Mouse (Mus musculus) spleen, postnatal 36 days (tissue): ENCODE data around the gene Dpysl4.

ENCODE experiments used
- DNase-seq, 2 experiments: peaks; one replicate each; pipeline ENCODE4 v3.0.0; 2022; ENCODE audit warnings: low spot score in 2 of 2, mixed read lengths in 1 of 2

The Dpysl4 gene

GRCm38 (mm10) chr7:139085629-139086194, at the start of gene Dpysl4:
TSS of gene Dpysl4 (plus strand) at chr7:139086001.
- no peak for DNase-seq

- DNase-seq, result no peak
These were observed 22.4 kb upstream of the Dpysl4 start for GRCm38 (mm10) chr7:139063406-139063805.

GRCm38 (mm10) chr7:139068182-139068623, 17.6 kb upstream of the Dpysl4 start:
- no peak for DNase-seq

- DNase-seq, result no peak
These were observed 11.6 kb upstream of the Dpysl4 start for GRCm38 (mm10) chr7:139074189-139074588.

GRCm38 (mm10) chr7:139075054-139075794, 10.6 kb upstream of the Dpysl4 start:
- DNase-seq, result no peak

- no peak for DNase-seq
These were observed 8.5 kb upstream of the Dpysl4 start for GRCm38 (mm10) chr7:139077283-139077682.

GRCm38 (mm10) chr7:139078181-139078580, 7.6 kb upstream of the Dpysl4 start:
- DNase-seq, result no peak

- no peak for DNase-seq
These were observed 6.7 kb upstream of the Dpysl4 start for GRCm38 (mm10) chr7:139079141-139079540.

- DNase-seq, result no peak
These were observed 5.1 kb upstream of the Dpysl4 start for GRCm38 (mm10) chr7:139080714-139081113.

GRCm38 (mm10) chr7:139081158-139081557, 4.6 kb upstream of the Dpysl4 start:
- DNase-seq, result no peak

GRCm38 (mm10) chr7:139082281-139082680, 3.5 kb upstream of the Dpysl4 start:
- DNase-seq, result no peak

GRCm38 (mm10) chr7:139084316-139084715, 1.5 kb upstream of the Dpysl4 start:
- no peak for DNase-seq

- no peak for DNase-seq
These were observed 676 bp downstream of the Dpysl4 start for GRCm38 (mm10) chr7:139086195-139087158.

- DNase-seq, result no peak
These were observed 2.0 kb downstream of the Dpysl4 start for GRCm38 (mm10) chr7:139087801-139088200.

- no peak for DNase-seq
These were observed 4.4 kb downstream of the Dpysl4 start for GRCm38 (mm10) chr7:139089892-139090874.

GRCm38 (mm10) chr7:139091681-139092080, 5.9 kb downstream of the Dpysl4 start:
- no peak for DNase-seq

GRCm38 (mm10) chr7:139092676-139093075, 6.9 kb downstream of the Dpysl4 start:
- DNase-seq, result no peak

GRCm38 (mm10) chr7:139093124-139093523, 7.3 kb downstream of the Dpysl4 start:
- DNase-seq, result no peak

- DNase-seq, result no peak
These were observed 8.0 kb downstream of the Dpysl4 start for GRCm38 (mm10) chr7:139093781-139094180.

- DNase-seq, result no peak
These were observed 9.0 kb downstream of the Dpysl4 start for GRCm38 (mm10) chr7:139094761-139095160.

GRCm38 (mm10) chr7:139095282-139095681, 9.5 kb downstream of the Dpysl4 start:
- DNase-seq, result no peak
